Mouse (Mus musculus) kidney, adult 2 months (tissue): ENCODE measurements around the gene Frmpd2.

Source experiments
- CTCF ChIP-seq: fragments of 200-500 bp; conservative IDR thresholded peaks from 2 replicates; pipeline ENCODE4 v1.5.1; 2011; ENCODE audit warnings: low read depth, mild to moderate bottlenecking, control low read depth, low read length, moderate library complexity, mixed read lengths; ENCODE audit not compliant: insufficient read depth, insufficient read length
- POLR2A ChIP-seq: fragments of 200-500 bp; IDR thresholded peaks from one replicate; pipeline ENCODE4 v1.6.1; 2011; ENCODE audit warnings: low read depth, low read length, control low read depth

DNA sequence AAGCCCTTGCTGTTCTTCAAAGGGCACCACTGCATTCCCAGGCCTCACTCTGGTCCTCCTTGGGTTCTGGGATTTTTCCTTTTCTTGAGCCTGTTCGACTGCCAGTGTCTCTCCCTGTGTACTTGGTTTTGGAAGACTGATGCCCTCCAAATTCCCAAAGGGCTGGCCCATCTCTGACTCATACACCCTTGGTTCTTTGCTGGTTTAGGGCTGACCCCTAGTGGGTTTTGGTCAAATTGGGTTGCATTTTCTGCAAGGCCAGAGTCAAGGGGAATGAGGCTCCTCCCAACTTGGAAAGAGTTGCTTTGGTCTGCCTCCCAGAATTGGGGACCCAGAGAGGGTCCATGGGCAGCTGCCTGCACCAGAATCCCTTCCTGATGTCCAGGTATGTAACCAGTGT, 62.0 kb downstream of the Frmpd2 start:
- TF ChIP-seq CTCF (peak; percentile 29), POLR2A (no peak)
